In the genomic region with DNA sequence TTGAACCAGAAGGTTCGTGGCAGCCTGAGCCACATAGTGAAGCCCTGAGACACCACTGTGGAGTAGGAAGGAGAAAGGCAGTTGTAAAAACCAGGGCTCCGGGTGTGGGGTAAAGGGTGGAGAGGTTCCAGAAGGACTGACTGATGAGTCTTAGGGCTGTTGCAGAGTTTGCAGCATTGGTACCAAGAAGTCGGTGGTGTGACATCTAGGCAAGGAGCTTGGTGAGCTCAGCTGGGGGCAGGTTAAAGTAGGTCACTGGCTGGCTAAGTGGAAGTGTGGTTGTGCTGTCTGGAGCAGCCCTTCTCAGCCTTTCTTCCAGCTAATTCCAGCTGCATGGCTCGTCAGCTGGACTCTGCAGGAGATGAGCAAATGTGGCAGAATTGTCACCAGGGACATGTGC, we compare ENCODE assay signal across 13 mouse cellular contexts. TPM values are rescaled to one million over a fixed set of nuclear protein-coding genes. Genes with fewer than 3 reads are reported as not detected.
DNase-seq lines count a peak whose midpoint lies in the region; ATAC-seq and TF ChIP-seq lines count a peak whose summit lies in the region.
"Had no signal": no experiment of that assay in that cellular context is flagged by ENCODE, and none has a peak within 500 bp of the region (broad histone marks: within the 10 kb centered on the region; RNA-seq: fewer than 3 reads in every experiment).

No protein-coding gene starts in this region.

- intact Hi-C loops in heart, adult 2 months (cut with DNase I), result no loop called here

- H3K79me2 ChIP-seq in heart, adult 2 months (replicated peaks; ENCODE audit: control insufficient read depth, insufficient read depth, low read length), result no peaks in the 10 kb centered on the region
- peaks cover 53% of the 10 kb centered on the region; the same call in 1 of the 2 replicates for H3K79me2 ChIP-seq in liver, adult 2 months (ENCODE audit: control insufficient read depth, insufficient read depth, low read length)

- no peaks in the 10 kb centered on the region for H3K9me3 ChIP-seq in intestine, embryonic 16.5 days (ENCODE audit: control insufficient read depth, low read length)
- H3K9me3 ChIP-seq in midbrain, embryonic 10.5 days (replicated peaks), result no peaks in the 10 kb centered on the region

- H3K36me3 ChIP-seq in heart, adult 2 months (ENCODE audit: control insufficient read depth, insufficient read depth, low read length), result no peaks in the 10 kb centered on the region; the same call in 1 of the 2 replicates
- peaks cover 7% of the 10 kb centered on the region; the same call in 1 of the 2 replicates for H3K36me3 ChIP-seq in liver, adult 2 months (ENCODE audit: control insufficient read depth, insufficient read depth, low read length)
- H3K36me3 ChIP-seq in intestine, embryonic 16.5 days (ENCODE audit: control insufficient read depth, insufficient read depth, low read length), result 0 out of 2 replicates have a peak, but pooled peaks cover 5% of the 10 kb centered on the region
- H3K36me3 ChIP-seq in midbrain, embryonic 10.5 days, result peaks cover 8% of the 10 kb centered on the region

- peak overlapping the region; percentile 91 for H3K27ac ChIP-seq in heart, adult 2 months
- H3K27ac ChIP-seq in liver, adult 2 months (replicated peaks; ENCODE audit: insufficient read depth, low read depth, low read length), result peak overlapping the region; percentile 73
- H3K27ac ChIP-seq in intestine, embryonic 16.5 days (ENCODE audit: low read length), result no peak overlapping the region
- no peak overlapping the region for H3K27ac ChIP-seq in midbrain, embryonic 10.5 days (replicated peaks)
- H3K27ac ChIP-seq: liver, embryonic 14.5 days had no signal

- H3K4me1 ChIP-seq in heart, adult 2 months (ENCODE audit: control insufficient read depth, insufficient read depth, low read length), result peaks cover 37% of the 10 kb centered on the region
- H3K4me1 ChIP-seq in liver, adult 2 months (ENCODE audit: control insufficient read depth, insufficient read depth, low read length), result peaks cover 47% of the 10 kb centered on the region
- peaks cover 68% of the 10 kb centered on the region for H3K4me1 ChIP-seq in intestine, embryonic 16.5 days (ENCODE audit: control insufficient read depth, insufficient read depth, low read length)
- H3K4me1 ChIP-seq in midbrain, embryonic 10.5 days, result peaks cover 54% of the 10 kb centered on the region

- WGBS in heart, adult 2 months, result 28% methylated on average over 4 of the region's 4 CpGs
- 54% methylated on average over 4 of the region's 4 CpGs for WGBS in liver, adult 2 months
- 68% methylated on average over 4 of the region's 4 CpGs for WGBS in intestine, embryonic 16.5 days
- 54% methylated on average over 4 of the region's 4 CpGs for WGBS in midbrain, embryonic 10.5 days

- peak overlapping the region; percentile 2; the same call in 1 of the 2 replicates for H3K4me2 ChIP-seq in intestine, embryonic 16.5 days (ENCODE audit: low read depth, low read length)

- ATAC-seq in intestine, embryonic 16.5 days, result no peak
- ATAC-seq in megakaryocyte-erythroid progenitor cell, adult 5-6 weeks (replicated peaks; ENCODE audit: low FRiP score, low TSS enrichment, poor library complexity, severe bottlenecking), result no peak
- ATAC-seq: forebrain, embryonic 16.5 days had no signal

- no peak for TF ChIP-seq EP300 in heart, adult 2 months (IDR thresholded peaks at IDR 0.05; ENCODE audit: insufficient read depth, low read depth, low read length)

- peak overlapping the region; percentile 2; the same call in 1 of the 2 replicates for H3K9ac ChIP-seq in heart, adult 2 months (ENCODE audit: low read depth, low read length)
- H3K9ac ChIP-seq in liver, adult 2 months (ENCODE audit: low read depth, low read length), result 0 out of 2 replicates have a peak overlapping the region, but pooled peaks have one; percentile 2
- H3K9ac ChIP-seq in intestine, embryonic 16.5 days (ENCODE audit: low read depth, low read length), result peak overlapping the region; percentile 2; the same call in 1 of the 2 replicates
- H3K9ac ChIP-seq: liver, embryonic 14.5 days had no signal

- TF ChIP-seq CTCF in heart, adult 2 months (IDR thresholded peaks at IDR 0.05), result no peak
- no peak for TF ChIP-seq CTCF in liver, adult 2 months (IDR thresholded peaks at IDR 0.05; ENCODE audit: low read depth, low read length)

- no peak for TF ChIP-seq POLR2A in heart, adult 2 months (IDR thresholded peaks at IDR 0.05; ENCODE audit: insufficient read depth, low read depth, low read length)
- no peak for TF ChIP-seq POLR2A in liver, adult 2 months (IDR thresholded peaks at IDR 0.05; ENCODE audit: extremely low read depth, insufficient read depth, low read length)

- peak overlapping the region; percentile 4 for H3K4me3 ChIP-seq in heart, adult 2 months
- no peak overlapping the region for H3K4me3 ChIP-seq in liver, adult 2 months (ENCODE audit: insufficient read depth, low read depth, low read length)
- no peak overlapping the region for H3K4me3 ChIP-seq in intestine, embryonic 16.5 days (ENCODE audit: low read length)
- H3K4me3 ChIP-seq in midbrain, embryonic 10.5 days, result no peak overlapping the region

- H3K27me3 ChIP-seq in heart, adult 2 months (ENCODE audit: control insufficient read depth, insufficient read depth, low read length), result no peaks in the 10 kb centered on the region
- H3K27me3 ChIP-seq in liver, adult 2 months (ENCODE audit: control insufficient read depth, insufficient read depth, low read length), result no peaks in the 10 kb centered on the region
- no peaks in the 10 kb centered on the region for H3K27me3 ChIP-seq in intestine, embryonic 16.5 days (replicated peaks; ENCODE audit: control insufficient read depth, insufficient read depth, low read length)
- peaks cover 72% of the 10 kb centered on the region for H3K27me3 ChIP-seq in midbrain, embryonic 10.5 days (ENCODE audit: low read depth, poor library complexity, severe bottlenecking)

- DNase-seq in heart, adult 2 months, result no peak
- no peak for DNase-seq in heart, adult 18-20 months
- DNase-seq in liver, adult 2 months (ENCODE audit: extremely low read depth, low read depth, low spot score), result no peak
- DNase-seq in liver, result no peak
- DNase-seq in thymus, postnatal 0 days (ENCODE audit: low spot score), result peak; percentile 66
- DNase-seq in midbrain, embryonic 10.5 days (ENCODE audit: low spot score), result no peak
- DNase-seq: B cell, adult 2 months; heart, postnatal 14 days had no signal

RNA-seq across cellular contexts. Expression of a gene that starts 3.6 kb away (rescaled TPM):
- total RNA-seq in heart, adult 2 months (2021), result 10 to 100 TPM; 50.8 to 62.8 TPM
- 57.1 and 59.7 TPM in 2 replicates for polyA plus RNA-seq in heart, adult 2 months (2012; rRNA removed)
- total RNA-seq in heart, adult 18-20 months (2021), result 10 to 100 TPM; 47.5 to 50.8 TPM
- total RNA-seq in liver, adult 2 months (2014; rRNA removed), result 21.0 and 28.6 TPM in 2 replicates
- 89.3 and 110 TPM in 2 replicates for polyA plus RNA-seq in liver, adult 2 months (2012; rRNA removed)
- 90.0 and 95.3 TPM in 2 replicates for polyA plus RNA-seq in intestine, embryonic 16.5 days (2015; fragmentation: Nextera tagmentation; extraction: Ambion mirVana)
- 67.3 and 67.9 TPM in 2 replicates for polyA plus RNA-seq in thymus, postnatal 0 days (2015; fragmentation: Nextera tagmentation; extraction: Ambion mirVana)
- 21.7 and 24.5 TPM in 2 replicates for polyA plus RNA-seq in midbrain, embryonic 10.5 days (2016; fragmentation: Nextera tagmentation; extraction: Ambion mirVana)
- 8.6 and 9.5 TPM in 2 replicates for total RNA-seq in megakaryocyte-erythroid progenitor cell, adult 5-6 weeks (2014; fragmentation: Nextera tagmentation)
- total RNA-seq in megakaryocyte-erythroid progenitor cell, adult 5-6 weeks (2017), result 4.7 and 6.3 TPM in 2 replicates

RNA-seq across cellular contexts. Expression of a gene that starts 27.8 kb away (rescaled TPM):
- total RNA-seq in heart, adult 2 months (2021), result under 1 TPM in 1 of 2 experiments, not detected in 1; 0.08 TPM
- 0.06 and 0.14 TPM in 2 replicates for polyA plus RNA-seq in heart, adult 2 months (2012; rRNA removed)
- total RNA-seq in heart, adult 18-20 months (2021), result not detected
- 3.0 and 3.6 TPM in 2 replicates for total RNA-seq in liver, adult 2 months (2014; rRNA removed)
- 5.0 and 5.9 TPM in 2 replicates for polyA plus RNA-seq in liver, adult 2 months (2012; rRNA removed)
- polyA plus RNA-seq in intestine, embryonic 16.5 days (2015; fragmentation: Nextera tagmentation; extraction: Ambion mirVana), result 13.2 and 19.1 TPM in 2 replicates
- polyA plus RNA-seq in thymus, postnatal 0 days (2015; fragmentation: Nextera tagmentation; extraction: Ambion mirVana), result 1.0 and 1.2 TPM in 2 replicates
- 0.12 and 0.15 TPM in 2 replicates for polyA plus RNA-seq in midbrain, embryonic 10.5 days (2016; fragmentation: Nextera tagmentation; extraction: Ambion mirVana)
- total RNA-seq in megakaryocyte-erythroid progenitor cell, adult 5-6 weeks (2014; fragmentation: Nextera tagmentation), result not detected in 2 replicates
- not detected in 2 replicates for total RNA-seq in megakaryocyte-erythroid progenitor cell, adult 5-6 weeks (2017)
- total RNA-seq: common myeloid progenitor, adult 5-6 weeks; heart, postnatal 14 days had no signal
- polyA plus RNA-seq: forebrain, embryonic 16.5 days had no signal

RNA-seq across cellular contexts. Expression of a gene that starts 32.4 kb away (rescaled TPM):
- total RNA-seq in heart, adult 2 months (2021), result under 1 TPM; 0.37 to 0.75 TPM
- 0.76 and 3.1 TPM in 2 replicates for polyA plus RNA-seq in heart, adult 2 months (2012; rRNA removed)
- total RNA-seq in heart, adult 18-20 months (2021), result 1 to 10 TPM in 1 of 2 experiments, under 1 TPM in 1; 0.47 to 1.3 TPM
- 3.0 and 6.7 TPM in 2 replicates for total RNA-seq in liver, adult 2 months (2014; rRNA removed)
- polyA plus RNA-seq in liver, adult 2 months (2012; rRNA removed), result 16.5 and 24.8 TPM in 2 replicates
- polyA plus RNA-seq in intestine, embryonic 16.5 days (2015; fragmentation: Nextera tagmentation; extraction: Ambion mirVana), result 5.0 and 7.6 TPM in 2 replicates
- polyA plus RNA-seq in thymus, postnatal 0 days (2015; fragmentation: Nextera tagmentation; extraction: Ambion mirVana), result 9.0 and 9.5 TPM in 2 replicates
- polyA plus RNA-seq in midbrain, embryonic 10.5 days (2016; fragmentation: Nextera tagmentation; extraction: Ambion mirVana), result 0.25 and 0.48 TPM in 2 replicates
- total RNA-seq in megakaryocyte-erythroid progenitor cell, adult 5-6 weeks (2014; fragmentation: Nextera tagmentation), result 1.4 TPM in 1 of 2 replicates, not detected in the other
- not detected in 2 replicates for total RNA-seq in megakaryocyte-erythroid progenitor cell, adult 5-6 weeks (2017)

RNA-seq across cellular contexts. Expression of a gene that starts 39.1 kb away (rescaled TPM):
- total RNA-seq in heart, adult 2 months (2021), result 10 to 100 TPM; 28.2 to 28.8 TPM
- polyA plus RNA-seq in heart, adult 2 months (2012; rRNA removed), result 34.8 and 36.5 TPM in 2 replicates
- 10 to 100 TPM; 25.0 to 28.7 TPM for total RNA-seq in heart, adult 18-20 months (2021)
- 55.9 and 57.1 TPM in 2 replicates for total RNA-seq in liver, adult 2 months (2014; rRNA removed)
- 102 and 106 TPM in 2 replicates for polyA plus RNA-seq in liver, adult 2 months (2012; rRNA removed)
- 106 and 107 TPM in 2 replicates for polyA plus RNA-seq in intestine, embryonic 16.5 days (2015; fragmentation: Nextera tagmentation; extraction: Ambion mirVana)
- polyA plus RNA-seq in thymus, postnatal 0 days (2015; fragmentation: Nextera tagmentation; extraction: Ambion mirVana), result 29.6 and 30.9 TPM in 2 replicates
- 21.2 and 23.5 TPM in 2 replicates for polyA plus RNA-seq in midbrain, embryonic 10.5 days (2016; fragmentation: Nextera tagmentation; extraction: Ambion mirVana)
- total RNA-seq in megakaryocyte-erythroid progenitor cell, adult 5-6 weeks (2014; fragmentation: Nextera tagmentation), result 5.2 and 8.8 TPM in 2 replicates
- 6.0 and 7.8 TPM in 2 replicates for total RNA-seq in megakaryocyte-erythroid progenitor cell, adult 5-6 weeks (2017)

Comparison
In these comparisons a context has a peak if more than half of its experiments do, and no peak if none do; other contexts are left out.
1. H3K27ac ChIP-seq: peak in heart, adult 2 months (single experiment) and liver, adult 2 months (single experiment); none in intestine, embryonic 16.5 days (single experiment) and midbrain, embryonic 10.5 days (single experiment).
2. Peak in every context shown above with its lines, with median percentiles within 50 percentile points of each other: H3K9ac ChIP-seq.